Comparison of ENCODE assay signal across 29 mouse cellular contexts in the genomic region with DNA sequence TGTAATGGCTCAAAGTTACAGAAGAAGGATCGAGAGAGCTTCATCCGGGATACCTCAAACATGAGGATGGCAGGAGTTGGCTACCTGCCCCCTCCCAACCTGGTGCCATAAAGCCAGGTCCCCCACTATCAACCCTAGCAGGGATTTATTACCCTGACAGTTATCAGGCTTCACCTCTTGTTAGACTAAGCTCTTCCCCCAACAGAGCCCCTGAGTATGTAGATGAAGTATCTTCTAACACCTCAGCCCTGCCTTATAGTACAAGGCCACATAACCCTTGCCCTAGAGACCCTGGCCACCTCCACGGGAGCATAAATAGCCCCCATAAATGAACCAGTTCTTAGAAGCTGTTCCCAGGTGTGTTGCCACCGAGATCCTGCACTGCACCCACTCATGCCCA.
"Had no signal": no experiment of that assay in that cellular context is flagged by ENCODE, and none has a peak within 500 bp of the region (broad histone marks: within the 10 kb centered on the region; RNA-seq: fewer than 3 reads in every experiment).

No protein-coding gene starts in this region.

- H3K4me2 ChIP-seq: limb, embryonic 12.5 days; limb, embryonic 13.5 days; limb, embryonic 15.5 days; liver, embryonic 11.5 days; liver, embryonic 12.5 days; liver, embryonic 13.5 days; liver, embryonic 15.5 days; lung, embryonic 14.5 days; lung, embryonic 15.5 days; midbrain, embryonic 12.5 days; midbrain, embryonic 13.5 days; midbrain, embryonic 15.5 days; neural tube, embryonic 12.5 days had no signal

- H3K36me3 ChIP-seq: limb, embryonic 10.5 days; limb, embryonic 12.5 days; limb, embryonic 13.5 days; limb, embryonic 15.5 days; liver, embryonic 12.5 days; liver, embryonic 13.5 days; liver, embryonic 15.5 days; lung, embryonic 15.5 days; midbrain, embryonic 10.5 days; midbrain, embryonic 12.5 days; midbrain, embryonic 13.5 days; midbrain, embryonic 15.5 days; neural tube, embryonic 12.5 days had no signal

- H3K4me3 ChIP-seq: limb, embryonic 10.5 days; limb, embryonic 12.5 days; limb, embryonic 13.5 days; limb, embryonic 15.5 days; liver, embryonic 12.5 days; liver, embryonic 13.5 days; liver, embryonic 15.5 days; lung, embryonic 15.5 days; megakaryocyte, embryonic 14.5 days; midbrain, embryonic 10.5 days; midbrain, embryonic 12.5 days; midbrain, embryonic 13.5 days; midbrain, embryonic 15.5 days; myocyte; neural tube, embryonic 12.5 days had no signal

- H3K9ac ChIP-seq: limb, embryonic 12.5 days; limb, embryonic 13.5 days; limb, embryonic 15.5 days; liver, embryonic 12.5 days; liver, embryonic 13.5 days; liver, embryonic 14.5 days; liver, embryonic 15.5 days; liver, postnatal 0 days; lung, embryonic 14.5 days; lung, embryonic 15.5 days; midbrain, embryonic 12.5 days; midbrain, embryonic 13.5 days; midbrain, embryonic 15.5 days; neural tube, embryonic 12.5 days had no signal

- ATAC-seq: liver, embryonic 12.5 days; liver, postnatal 0 days; midbrain, embryonic 13.5 days; midbrain, embryonic 15.5 days; midbrain, embryonic 16.5 days had no signal

- DNase-seq: left cerebral cortex, postnatal 4 days; liver; liver, embryonic 13.5 days; liver, postnatal 0 days; lung, adult 18-20 months; lung, adult 2 months; lung, embryonic 14.5 days; lung, postnatal 10 days; lung, postnatal 14 days; lung, postnatal 36 days; lung, postnatal 4 days had no signal

- H3K27ac ChIP-seq: limb, embryonic 10.5 days; limb, embryonic 12.5 days; limb, embryonic 13.5 days; limb, embryonic 15.5 days; liver, embryonic 12.5 days; liver, embryonic 13.5 days; liver, embryonic 14.5 days; liver, embryonic 15.5 days; lung, embryonic 15.5 days; macrophage; midbrain, embryonic 10.5 days; midbrain, embryonic 12.5 days; midbrain, embryonic 13.5 days; midbrain, embryonic 15.5 days; neural tube, embryonic 12.5 days had no signal

- H3K4me1 ChIP-seq: liver, embryonic 12.5 days; liver, embryonic 13.5 days; liver, embryonic 15.5 days; lung, embryonic 15.5 days; megakaryocyte, embryonic 14.5 days had no signal

- H3K9me3 ChIP-seq: limb, embryonic 10.5 days; limb, embryonic 12.5 days; limb, embryonic 13.5 days; limb, embryonic 15.5 days; liver, embryonic 12.5 days; liver, embryonic 13.5 days; liver, embryonic 15.5 days; lung, embryonic 15.5 days; midbrain, embryonic 12.5 days; midbrain, embryonic 13.5 days; midbrain, embryonic 15.5 days; neural tube, embryonic 12.5 days had no signal

- H3K27me3 ChIP-seq: limb, embryonic 12.5 days; limb, embryonic 13.5 days; limb, embryonic 15.5 days; liver, embryonic 12.5 days; liver, embryonic 13.5 days; liver, embryonic 15.5 days; lung, embryonic 15.5 days; megakaryocyte, embryonic 14.5 days; midbrain, embryonic 15.5 days; neural tube, embryonic 12.5 days had no signal
